Mouse (Mus musculus): ENCODE measurements around the gene Rab12.

GRCm38 (mm10) chr17:66558404-66559317 lies 39.1 kb upstream of the Rab12 start:
- TF ChIP-seq CTCF (IDR thresholded peaks at IDR 0.05; ENCODE audit: low read depth) (0 out of 2 replicates have a peak, but pooled peaks have one; percentile 10), EP300 (IDR thresholded peaks at IDR 0.05; ENCODE audit: low read depth) (no peak)

Data from heart, postnatal 0 days (tissue).